Mouse (Mus musculus) c-Kit-positive CD71-negative TER-119-negative erythroid progenitor cells, embryonic 14.5 days (primary cell): ENCODE measurements around the gene Rnf121.

ENCODE experiments used
- DNase-seq: peaks from one replicate; pipeline ENCODE4 v3.0.0-alpha.2; 2013; ENCODE audit warnings: low read depth

Gene Rnf121

GRCm38 (mm10) chr7:102065046-102065891 lies at the start of gene Rnf121, which contains the start of the genes Xndc1 and Xntrpc:
Gene Rnf121, minus strand, starts transcription at chr7:102065469.
Gene Xndc1, plus strand, starts transcription at chr7:102065511.
Gene Xntrpc, plus strand, starts transcription at chr7:102065713.
- DNase-seq: peak; percentile 80

GRCm38 (mm10) chr7:102113151-102113729 lies 48.0 kb upstream of the Rnf121 start:
- DNase-seq: no peak

GRCm38 (mm10) chr7:102109746-102110145 lies 44.5 kb upstream of the Rnf121 start:
- no peak for DNase-seq

GRCm38 (mm10) chr7:102109171-102109570 lies 43.9 kb upstream of the Rnf121 start, which contains the start of gene Art5:
Gene Art5, minus strand, starts transcription at chr7:102109489.
- DNase-seq: no peak

- no peak for DNase-seq
These were observed 42.9 kb upstream of the Rnf121 start for GRCm38 (mm10) chr7:102108206-102108605.

- DNase-seq: no peak
These were observed 41.5 kb upstream of the Rnf121 start for GRCm38 (mm10) chr7:102106700-102107141.

- DNase-seq: no peak
These were observed 38.9 kb upstream of the Rnf121 start for GRCm38 (mm10) chr7:102104126-102104525.

GRCm38 (mm10) chr7:102103555-102103954 lies 38.3 kb upstream of the Rnf121 start:
- no peak for DNase-seq

- no peak for DNase-seq
These were observed 37.4 kb upstream of the Rnf121 start for GRCm38 (mm10) chr7:102102696-102103095.

- no peak for DNase-seq
These were observed 37.0 kb upstream of the Rnf121 start for GRCm38 (mm10) chr7:102102241-102102640.

- DNase-seq: no peak
These were observed 36.2 kb upstream of the Rnf121 start, which contains the start of gene Art1 for GRCm38 (mm10) chr7:102101487-102101886. Gene Art1, plus strand, starts transcription at chr7:102101743.

- DNase-seq: no peak
These were observed 35.6 kb upstream of the Rnf121 start for GRCm38 (mm10) chr7:102100868-102101267.

- DNase-seq: peak; percentile 29
These were observed 34.7 kb upstream of the Rnf121 start for GRCm38 (mm10) chr7:102099760-102100661.

- no peak for DNase-seq
These were observed 22.1 kb upstream of the Rnf121 start for GRCm38 (mm10) chr7:102087336-102087735.

- no peak for DNase-seq
These were observed 18.9 kb upstream of the Rnf121 start for GRCm38 (mm10) chr7:102084041-102084696.

GRCm38 (mm10) chr7:102082816-102083215 lies 17.5 kb upstream of the Rnf121 start, which contains the start of gene Trpc2:
Gene Trpc2, plus strand, starts transcription at chr7:102083116.
- DNase-seq: no peak

GRCm38 (mm10) chr7:102081784-102082183 lies 16.5 kb upstream of the Rnf121 start:
- DNase-seq: no peak

GRCm38 (mm10) chr7:102080311-102080710 lies 15.0 kb upstream of the Rnf121 start:
- DNase-seq: no peak

- DNase-seq: no peak
These were observed 13.2 kb upstream of the Rnf121 start for GRCm38 (mm10) chr7:102078517-102078916.

GRCm38 (mm10) chr7:102076714-102077296 lies 11.5 kb upstream of the Rnf121 start:
- DNase-seq: peak; percentile 44

- no peak for DNase-seq
These were observed 1.1 kb upstream of the Rnf121 start for GRCm38 (mm10) chr7:102066363-102066762.
